Mouse (Mus musculus) kidney, postnatal 25 days (tissue): ENCODE data around the gene Iqsec1.
A peak's percentile ranks its signal among the peaks of the same experiment; 100 is the strongest.

ENCODE experiments used
- DNase-seq, 2 experiments: peaks; one replicate each; pipeline ENCODE4 v3.0.0; 2021; ENCODE audit warnings: mixed read lengths in 2 of 2

Gene Iqsec1

GRCm38 (mm10) chr6:90615362-90615761 is 373.1 kb downstream of the Iqsec1 start:
- DNase-seq, result no peak

DNA sequence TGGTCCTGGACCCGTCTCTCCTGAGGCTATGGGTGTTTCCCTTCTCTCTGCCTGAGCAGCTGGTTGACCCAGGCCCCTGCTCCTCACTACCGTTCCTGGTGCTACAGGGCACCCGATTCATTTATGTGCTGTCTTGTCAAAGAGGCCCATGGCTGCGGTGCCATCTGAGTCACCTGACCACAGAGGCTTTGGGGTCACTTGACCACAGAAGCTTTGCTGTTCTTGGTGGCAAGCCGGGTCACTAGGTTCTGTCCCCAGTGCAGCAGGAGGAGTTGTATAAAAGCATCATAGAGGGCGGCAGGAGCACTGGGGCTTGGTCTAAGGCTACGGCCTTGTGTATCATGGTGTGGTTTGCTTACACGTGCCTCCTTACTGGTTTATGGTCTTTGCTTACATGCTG is 375.2 kb downstream of the Iqsec1 start:
- no peak for DNase-seq

- DNase-seq, result no peak
These were observed 378.2 kb downstream of the Iqsec1 start for GRCm38 (mm10) chr6:90610248-90610647.

DNA sequence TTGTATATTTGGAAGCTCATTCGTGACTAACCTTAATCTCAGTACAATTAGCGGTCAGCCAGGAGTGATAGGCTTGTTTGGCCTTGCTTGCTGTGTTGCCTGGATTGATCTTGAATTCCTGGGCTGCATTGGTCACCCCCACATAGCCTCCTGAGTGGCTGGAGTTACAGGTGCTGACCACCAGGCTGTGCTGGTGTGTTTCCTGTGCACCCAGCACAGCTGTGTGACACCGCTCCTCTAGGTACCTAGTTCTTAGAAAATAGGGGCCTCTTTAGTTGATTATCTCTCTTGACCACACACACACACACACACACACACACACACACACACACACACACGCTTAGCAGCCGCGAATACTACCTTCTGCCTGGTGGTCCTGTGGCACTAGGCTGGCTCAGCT is 380.3 kb downstream of the Iqsec1 start:
- no peak for DNase-seq

DNA sequence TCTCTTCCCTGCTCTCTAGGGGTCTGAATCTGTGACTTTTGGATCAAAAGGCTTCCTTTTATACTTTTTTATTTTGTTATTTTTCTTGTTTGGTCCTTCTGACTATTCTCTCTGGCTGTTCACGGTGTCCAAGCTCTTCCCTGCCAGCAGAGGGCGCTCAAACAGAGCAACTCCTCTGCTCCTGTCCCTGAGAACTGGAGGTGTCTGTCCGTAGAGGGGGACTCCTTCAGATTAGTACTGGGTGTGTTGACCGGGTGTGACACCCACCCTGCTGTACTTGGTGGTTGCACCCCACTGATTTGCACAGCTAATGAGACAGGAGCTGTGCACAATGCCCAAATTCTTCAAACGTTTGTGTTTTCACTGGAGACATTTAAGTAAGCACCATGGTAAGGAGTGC is 381.3 kb downstream of the Iqsec1 start:
- DNase-seq, result peak; percentile 70 to 75

- DNase-seq, result peak; percentile 76 to 80
These were observed 381.9 kb downstream of the Iqsec1 start for GRCm38 (mm10) chr6:90606538-90606937.
